Mouse (Mus musculus) forebrain, embryonic 10.5 days (tissue): ENCODE measurements around the gene Tmem59. TPM values are rescaled to one million over a fixed set of nuclear protein-coding genes. Genes with fewer than 3 reads are reported as not detected.
A peak's percentile ranks its signal among the peaks of the same experiment; 100 is the strongest.

ENCODE experiments used
- DNase-seq: peaks from one replicate; pipeline ENCODE4 v3.0.0-alpha.2; 2017; ENCODE audit warnings: low spot score; ENCODE audit errors: extremely low spot score
- H3K27ac ChIP-seq: fragments of 300-500 bp; sonication (generic); 2 replicates; pipeline ENCODE4 v1.5.1; 2016; ENCODE audit warnings: mild to moderate bottlenecking
- H3K27me3 ChIP-seq: fragments of 300-500 bp; sonication (generic); 2 replicates; pipeline ENCODE4 v1.6.1; 2016; ENCODE audit warnings: mild to moderate bottlenecking; ENCODE audit not compliant: poor library complexity, severe bottlenecking
- H3K36me3 ChIP-seq: fragments of 300-500 bp; sonication (generic); replicated peaks from 2 replicates; pipeline ENCODE4 v1.6.1; 2016; ENCODE audit warnings: mild to moderate bottlenecking, moderate library complexity
- H3K4me1 ChIP-seq: fragments of 300-500 bp; sonication (generic); 2 replicates; pipeline ENCODE4 v1.6.1; 2016
- H3K4me3 ChIP-seq: fragments of 300-500 bp; sonication (generic); 2 replicates; pipeline ENCODE4 v1.5.1; 2016; ENCODE audit warnings: mild to moderate bottlenecking, moderate library complexity
- H3K9me3 ChIP-seq: fragments of 300-500 bp; sonication (generic); 2 replicates; pipeline ENCODE4 v1.6.1; 2016; ENCODE audit warnings: mild to moderate bottlenecking, moderate library complexity
- WGBS: fragments of 180-500 bp; shearing (Covaris S2); methylation state at CpG from one replicate; pipeline ENCODE4 v1.1.7; 2016; 5-methylcytosine and 5-hydroxymethylcytosine counted together
- polyA plus RNA-seq: library from polyadenylated mRNA; unstranded; fragments of >200 nt; fragmentation: Nextera tagmentation; extraction: Ambion mirVana; gene quantifications from 2 replicates; pipeline ENCODE4 v1.2.1, GENCODE M21; 2016

The Tmem59 gene
- 244 and 249 TPM in 2 replicates for polyA plus RNA-seq

DNA sequence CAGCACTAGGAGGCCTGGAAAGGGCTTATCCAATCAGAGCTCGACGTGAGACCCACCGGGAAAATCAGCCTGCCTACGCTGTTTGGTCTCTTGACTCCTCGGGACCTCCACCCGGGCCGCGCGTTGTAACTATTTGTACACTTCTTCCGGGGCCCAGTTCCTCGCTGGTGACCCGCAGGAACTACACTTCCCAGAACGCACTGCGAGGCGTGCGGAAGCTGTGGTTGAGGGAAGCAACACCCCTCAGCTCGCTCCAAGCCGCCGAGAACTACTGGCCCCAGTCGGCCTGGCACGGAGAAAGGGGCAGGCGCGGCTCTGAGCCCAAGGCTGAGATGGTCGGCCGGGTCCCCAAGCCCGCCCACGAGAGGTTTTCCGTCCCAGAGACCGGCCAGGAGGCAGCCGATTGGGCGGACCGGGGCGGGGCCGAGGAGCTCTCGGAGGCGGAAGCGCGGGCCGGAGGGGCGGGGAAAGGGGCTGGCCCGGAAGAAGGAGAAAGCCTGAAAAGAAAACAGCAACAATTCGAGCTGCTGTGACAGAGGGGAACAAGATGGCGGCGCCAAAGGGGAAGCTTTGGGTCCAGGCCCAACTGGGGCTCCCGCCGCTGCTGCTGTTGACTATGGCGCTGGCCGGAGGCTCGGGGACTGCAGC is at the start of gene Tmem59:
Gene Tmem59 (plus strand): TSS at position 218 of the 648 bp plus-strand sequence.
- under 1% methylated on average over 49 of the region's 49 CpGs for WGBS
- H3K9me3 ChIP-seq, result no peaks in the 10 kb centered on the region

DNA sequence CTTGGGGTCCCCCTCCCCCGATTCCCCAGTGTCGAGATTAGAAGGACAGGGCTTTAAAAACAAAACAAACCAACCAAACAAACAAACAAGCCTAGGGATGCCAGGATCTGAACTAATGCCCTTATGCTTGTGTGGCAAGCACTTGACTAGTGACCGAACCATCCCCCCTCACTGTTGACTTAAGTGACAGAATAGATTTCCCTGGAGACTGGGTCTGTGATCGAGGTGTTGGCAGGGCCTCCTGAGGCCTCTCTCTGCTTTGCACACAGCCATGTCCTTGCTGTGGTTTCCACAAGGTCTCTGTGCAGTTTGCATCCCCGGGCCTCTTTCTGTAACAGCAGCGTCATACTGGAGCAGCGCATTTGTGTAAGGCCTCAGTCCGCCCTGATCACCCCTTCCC is 48.8 kb upstream of the Tmem59 start:
- Histone ChIP-seq H3K4me1 (peaks cover 62% of the 10 kb centered on the region), H3K4me3 (no peak overlapping the region), H3K27me3 (peaks cover 21% of the 10 kb centered on the region; the same call in 1 of the 2 replicates), H3K9me3 (no peaks in the 10 kb centered on the region), H3K36me3 (no peaks in the 10 kb centered on the region), H3K27ac (0 out of 2 replicates have a peak overlapping the region, but pooled peaks have one; percentile 41)
- DNase-seq, result no peak
- WGBS, result 79% methylated on average over 8 of the region's 8 CpGs

More for the DNA sequence above, at the start of gene Tmem59:
- Histone ChIP-seq H3K27ac (peak within 1 kb of the TSS; percentile 93), H3K27me3 (no peaks in the 10 kb centered on the region), H3K36me3 (peaks cover 31% of the 10 kb centered on the region), H3K4me1 (peaks cover 29% of the 10 kb centered on the region), H3K4me3 (peak within 1 kb of the TSS; percentile 91)
- peak; percentile 95 for DNase-seq

DNA sequence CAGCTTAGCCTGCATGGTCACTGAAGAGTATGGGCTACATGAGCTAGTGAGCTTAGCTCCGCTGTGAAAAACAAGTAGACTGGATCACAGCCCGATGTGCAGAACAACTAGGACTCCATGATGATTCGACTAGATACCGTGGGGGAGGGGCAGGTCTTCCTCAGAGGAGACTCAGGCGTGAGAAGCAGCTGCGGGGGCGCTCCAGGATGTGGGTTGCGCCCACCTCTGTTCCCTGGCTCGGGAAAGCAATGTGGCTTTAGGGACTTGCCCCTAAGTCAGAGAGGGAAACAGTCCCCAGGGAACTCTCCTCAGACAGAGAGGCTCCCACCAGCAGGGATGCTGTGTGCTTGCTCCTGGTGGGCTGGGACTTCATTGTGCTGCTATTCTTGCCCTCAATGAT is 47.7 kb upstream of the Tmem59 start:
- Histone ChIP-seq H3K9me3 (no peaks in the 10 kb centered on the region), H3K27me3 (peaks cover 19% of the 10 kb centered on the region; the same call in 1 of the 2 replicates), H3K36me3 (no peaks in the 10 kb centered on the region), H3K27ac (peak overlapping the region; percentile 66), H3K4me1 (peaks cover 58% of the 10 kb centered on the region), H3K4me3 (no peak overlapping the region)
- 20% methylated on average over 9 of the region's 9 CpGs for WGBS
- DNase-seq, result no peak

DNA sequence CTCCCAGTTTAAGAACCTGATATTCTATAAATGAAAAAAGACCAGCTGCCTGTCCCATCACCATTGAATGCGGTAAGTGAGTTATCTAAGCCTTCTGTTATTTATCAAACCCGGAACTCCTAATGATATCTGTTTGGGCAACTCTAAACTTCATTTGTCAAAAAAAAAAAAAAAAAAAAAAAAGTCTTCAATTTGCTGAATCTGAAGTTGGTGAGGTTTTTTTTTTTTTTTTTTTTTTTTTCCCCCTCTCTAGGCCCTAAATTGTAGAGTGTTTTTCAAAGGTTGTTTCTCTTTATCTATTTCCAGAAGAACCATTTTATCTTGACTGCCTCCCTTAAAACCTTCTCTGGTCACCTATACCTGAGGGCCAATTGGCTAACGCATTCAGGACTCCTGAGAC is 43.3 kb upstream of the Tmem59 start:
- Histone ChIP-seq H3K27me3 (peaks cover 25% of the 10 kb centered on the region), H3K4me3 (no peak overlapping the region), H3K27ac (no peak overlapping the region), H3K4me1 (peaks cover 61% of the 10 kb centered on the region), H3K36me3 (peaks cover 8% of the 10 kb centered on the region; the same call in 1 of the 2 replicates), H3K9me3 (no peaks in the 10 kb centered on the region)
- no peak for DNase-seq
- 92% methylated on average over 3 of the region's 3 CpGs for WGBS

DNA sequence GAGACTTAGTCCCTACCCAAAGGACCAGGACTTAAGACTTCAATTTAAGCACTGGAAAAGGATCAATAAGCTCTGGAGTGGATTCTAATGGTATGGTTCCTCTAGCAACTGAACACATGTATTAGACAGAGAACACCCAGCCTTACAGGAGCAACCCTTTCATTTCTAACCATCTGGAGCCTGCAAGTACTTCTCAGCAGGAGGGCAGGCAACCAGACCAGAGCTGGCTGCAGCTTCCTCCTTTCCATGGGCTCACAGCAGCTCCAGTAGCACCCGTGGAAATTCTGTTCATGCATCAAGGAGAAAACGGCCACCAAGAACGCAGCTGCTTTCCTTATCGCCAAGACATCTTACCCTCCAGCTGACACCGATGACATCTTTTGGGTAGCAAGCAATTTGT is 42.5 kb upstream of the Tmem59 start:
- Histone ChIP-seq H3K4me3 (no peak overlapping the region), H3K27ac (no peak overlapping the region), H3K36me3 (peaks cover 8% of the 10 kb centered on the region), H3K27me3 (peaks cover 25% of the 10 kb centered on the region), H3K4me1 (peaks cover 61% of the 10 kb centered on the region), H3K9me3 (no peaks in the 10 kb centered on the region)
- no peak for DNase-seq
- WGBS, result 85% methylated on average over 5 of the region's 5 CpGs

DNA sequence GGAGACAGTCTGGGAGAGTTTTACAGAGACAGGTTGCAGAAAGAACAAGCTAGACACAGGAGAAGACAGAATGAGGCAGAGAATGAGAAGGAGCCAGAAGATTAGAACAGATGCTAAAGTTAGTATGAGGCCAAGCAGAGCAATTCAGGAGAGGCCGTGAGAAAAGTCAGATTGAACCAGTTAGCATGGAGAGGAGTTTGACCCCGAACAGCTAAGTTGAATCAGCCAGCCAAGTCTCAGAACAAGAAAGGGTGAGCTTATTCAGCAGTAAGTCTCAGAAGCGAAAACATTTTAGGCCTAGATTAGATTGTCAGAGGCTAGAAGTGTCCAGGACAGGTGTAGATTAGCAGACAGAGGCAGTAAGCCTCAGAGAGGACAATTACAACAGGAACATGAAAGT is 41.7 kb upstream of the Tmem59 start:
- WGBS, result 57% methylated on average over 3 of the region's 3 CpGs
- Histone ChIP-seq H3K27me3 (peaks cover 25% of the 10 kb centered on the region), H3K4me3 (no peak overlapping the region), H3K4me1 (peaks cover 65% of the 10 kb centered on the region), H3K27ac (0 out of 2 replicates have a peak overlapping the region, but pooled peaks have one; percentile 26), H3K9me3 (no peaks in the 10 kb centered on the region), H3K36me3 (peaks cover 8% of the 10 kb centered on the region)
- DNase-seq, result no peak

DNA sequence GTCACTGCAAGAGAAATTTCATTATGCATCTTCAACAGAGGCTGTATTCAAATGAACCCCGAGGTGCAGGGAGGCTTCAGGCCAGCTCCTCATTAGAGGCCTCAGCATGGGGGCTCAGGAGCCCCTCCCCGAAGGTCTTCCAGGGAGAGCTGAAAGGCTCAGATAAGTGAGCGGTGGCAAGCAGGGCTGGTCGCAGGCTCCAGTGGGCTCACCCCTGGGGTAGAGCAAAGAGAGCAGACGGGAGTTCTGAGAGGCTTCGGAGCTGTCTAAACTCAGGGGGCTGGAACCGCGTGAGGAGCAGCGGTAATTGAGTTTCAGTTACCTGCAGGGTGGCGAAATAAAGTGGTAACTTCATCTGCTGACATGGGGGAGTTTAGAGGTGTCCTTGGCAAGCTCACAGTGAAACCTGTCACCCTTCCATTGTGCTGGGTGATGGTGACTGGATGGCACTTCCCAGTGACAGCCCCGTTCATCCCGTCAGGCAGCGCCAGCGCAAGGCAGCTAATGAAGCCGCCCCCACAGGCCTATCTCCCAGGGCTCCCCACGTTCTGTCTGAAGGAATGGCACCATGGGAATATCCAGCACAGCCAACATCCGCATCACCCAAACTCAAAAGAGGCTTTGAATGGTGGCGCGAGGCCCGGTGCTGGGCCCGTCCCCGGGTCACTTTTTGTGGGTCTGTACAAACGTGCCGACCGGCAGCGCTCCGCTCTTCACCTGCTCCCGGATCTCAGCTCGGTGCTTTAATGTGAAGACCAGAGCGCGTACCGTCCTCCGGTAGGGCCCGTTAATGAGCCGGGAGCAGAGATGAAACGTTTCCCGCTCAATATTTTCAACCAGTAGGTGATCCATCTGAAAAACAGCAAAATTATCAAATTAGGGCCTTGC is 39.0 kb upstream of the Tmem59 start:
- 25% methylated on average over 37 of the region's 37 CpGs for WGBS
- peaks cover 22% of the 10 kb centered on the region for H3K36me3 ChIP-seq
- DNase-seq, result peak; percentile 37

DNA sequence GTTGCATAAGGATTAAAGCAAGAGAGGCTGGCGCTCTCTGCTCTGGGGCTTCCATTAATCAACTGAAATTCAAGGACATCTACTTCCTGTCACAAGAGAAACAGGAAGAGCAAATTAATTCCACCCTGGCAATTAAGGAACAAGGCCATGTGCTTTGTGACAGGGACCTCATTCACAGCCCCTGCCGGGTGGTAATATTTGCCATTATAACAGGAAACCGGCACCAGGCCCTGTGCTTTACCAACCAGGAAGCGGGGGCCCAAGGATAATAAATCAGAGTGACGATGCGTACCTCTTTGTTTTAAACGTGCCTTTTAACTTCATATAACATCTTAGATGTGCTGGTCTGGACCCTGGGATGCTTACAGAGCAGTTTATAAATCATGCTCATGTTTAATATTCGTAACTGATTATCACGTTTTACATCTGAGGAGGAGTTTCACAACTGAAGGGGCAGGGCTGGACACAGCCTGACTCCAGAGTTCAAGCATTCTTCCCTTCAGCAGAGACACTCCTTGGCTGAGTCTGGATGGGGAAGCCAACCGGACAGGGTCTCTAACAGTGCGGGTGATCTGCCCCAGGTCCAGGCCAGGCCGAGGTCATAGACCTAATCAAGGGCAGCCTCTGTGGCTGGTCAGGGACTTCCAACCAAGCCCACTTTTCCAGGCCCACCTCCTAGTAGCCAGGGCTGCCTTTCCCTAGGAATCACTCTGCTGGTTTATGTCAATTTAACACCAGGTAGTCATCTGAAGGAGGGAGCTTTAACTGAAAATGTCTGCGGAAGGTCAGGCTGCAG is 38.2 kb upstream of the Tmem59 start:
- Histone ChIP-seq H3K27ac (peak overlapping the region; percentile 73), H3K4me3 (no peak overlapping the region), H3K36me3 (peaks cover 22% of the 10 kb centered on the region), H3K4me1 (peaks cover 87% of the 10 kb centered on the region), H3K27me3 (peaks cover 25% of the 10 kb centered on the region), H3K9me3 (no peaks in the 10 kb centered on the region)
- WGBS, result 53% methylated on average over 13 of the region's 13 CpGs
- no peak for DNase-seq

More for the DNA sequence above, 39.0 kb upstream of the Tmem59 start:
- peak overlapping the region; percentile 14 for H3K4me3 ChIP-seq
- H3K27me3 ChIP-seq, result peaks cover 25% of the 10 kb centered on the region
- H3K4me1 ChIP-seq, result peaks cover 79% of the 10 kb centered on the region
- H3K9me3 ChIP-seq, result no peaks in the 10 kb centered on the region
- H3K27ac ChIP-seq, result peak overlapping the region; percentile 73

DNA sequence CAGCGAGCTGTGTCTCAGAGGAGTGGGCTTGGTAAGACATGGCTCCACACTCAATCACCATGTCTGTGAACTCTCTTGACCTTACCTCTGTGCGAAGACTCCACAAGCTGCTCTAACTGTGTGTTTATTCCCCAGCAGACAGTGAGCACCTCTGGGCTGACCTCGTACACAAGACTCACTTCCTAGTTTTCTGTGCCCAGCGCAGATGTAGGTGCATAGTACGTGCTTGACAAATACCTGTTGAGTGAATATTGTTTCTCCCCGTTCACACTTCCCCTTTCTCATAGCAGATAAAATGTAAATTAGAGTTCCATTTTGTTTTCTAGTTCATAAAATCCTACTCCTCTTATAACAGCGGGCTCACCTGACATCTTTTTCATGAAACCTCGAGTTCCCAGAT is 34.7 kb upstream of the Tmem59 start:
- no peaks in the 10 kb centered on the region for H3K9me3 ChIP-seq
- peaks cover 10% of the 10 kb centered on the region for H3K27me3 ChIP-seq
- WGBS, result 93% methylated on average over 8 of the region's 8 CpGs
- H3K36me3 ChIP-seq, result peaks cover 42% of the 10 kb centered on the region
- no peak overlapping the region for H3K27ac ChIP-seq
- DNase-seq, result no peak
- peaks cover 53% of the 10 kb centered on the region for H3K4me1 ChIP-seq
- H3K4me3 ChIP-seq, result no peak overlapping the region

DNA sequence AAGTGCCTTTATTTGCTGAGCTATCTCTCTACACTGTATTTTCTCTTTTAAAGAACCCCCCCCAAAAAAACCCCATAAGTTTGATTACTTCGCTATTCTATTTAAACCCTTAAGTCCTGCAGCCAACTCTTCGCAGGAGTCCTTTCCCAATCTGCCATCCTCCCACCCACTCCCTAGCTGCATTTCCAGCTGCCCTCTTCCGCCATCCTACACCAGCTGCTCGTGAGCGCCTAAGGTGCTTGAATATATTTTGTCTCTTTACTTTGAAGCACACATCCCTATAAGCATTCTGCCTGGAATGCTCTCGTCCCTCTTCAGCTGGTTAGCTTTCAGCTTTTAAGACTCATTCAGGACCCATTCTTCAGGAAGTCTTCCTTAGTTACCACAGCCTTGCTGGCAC is 27.2 kb upstream of the Tmem59 start:
- Histone ChIP-seq H3K36me3 (peaks cover 31% of the 10 kb centered on the region), H3K4me1 (no peaks in the 10 kb centered on the region), H3K27me3 (no peaks in the 10 kb centered on the region), H3K9me3 (no peaks in the 10 kb centered on the region), H3K4me3 (no peak overlapping the region), H3K27ac (no peak overlapping the region)
- 91% methylated on average over 6 of the region's 6 CpGs for WGBS
- no peak for DNase-seq

DNA sequence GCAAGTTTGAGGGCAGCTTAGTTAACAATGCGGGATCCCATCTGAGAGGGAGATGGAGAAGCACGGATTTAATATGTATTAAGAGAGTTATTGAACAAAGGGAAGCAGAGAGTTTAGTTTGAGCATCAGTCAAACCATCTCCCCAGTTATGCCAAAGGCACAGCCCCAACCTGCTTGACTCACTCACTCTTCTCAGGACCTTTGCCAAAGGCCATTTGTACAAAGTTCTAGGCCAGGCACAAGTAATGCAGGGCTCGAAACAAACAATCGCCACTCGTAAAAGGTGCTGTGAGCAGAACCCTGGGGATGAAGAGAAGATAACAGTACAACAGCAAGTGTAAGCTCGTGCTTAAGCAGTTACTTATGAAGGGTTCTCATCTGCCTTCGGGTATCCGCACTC is 25.6 kb upstream of the Tmem59 start:
- Histone ChIP-seq H3K9me3 (no peaks in the 10 kb centered on the region), H3K36me3 (peaks cover 29% of the 10 kb centered on the region), H3K27ac (no peak overlapping the region), H3K27me3 (no peaks in the 10 kb centered on the region), H3K4me1 (no peaks in the 10 kb centered on the region), H3K4me3 (no peak overlapping the region)
- WGBS, result 92% methylated on average over 8 of the region's 8 CpGs
- DNase-seq, result no peak

DNA sequence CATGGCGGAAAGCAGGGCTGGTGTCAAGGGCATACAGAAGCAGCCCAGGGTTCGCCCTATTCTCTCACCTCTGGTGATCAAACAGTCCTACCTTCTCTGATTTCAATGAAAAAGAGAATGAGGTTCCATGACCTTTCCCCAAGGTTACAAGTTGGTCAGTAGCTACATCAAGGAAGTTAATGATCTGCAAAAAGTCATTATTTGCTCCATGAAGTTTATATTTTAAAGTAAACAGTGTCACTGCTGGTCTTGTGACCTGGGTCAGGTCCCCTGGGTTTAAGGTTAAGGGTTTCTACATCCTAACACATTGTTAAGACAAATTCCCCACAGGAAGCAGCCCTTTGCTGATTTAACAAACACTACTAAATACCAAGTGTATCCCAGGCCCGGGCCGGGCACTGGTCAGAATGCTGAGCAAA is 21.2 kb upstream of the Tmem59 start:
- no peak overlapping the region for H3K27ac ChIP-seq
- no peaks in the 10 kb centered on the region for H3K27me3 ChIP-seq
- no peaks in the 10 kb centered on the region for H3K9me3 ChIP-seq
- H3K4me1 ChIP-seq, result no peaks in the 10 kb centered on the region
- no peak for DNase-seq
- no peak overlapping the region for H3K4me3 ChIP-seq
- peaks cover 60% of the 10 kb centered on the region for H3K36me3 ChIP-seq
- 94% methylated on average over 4 of the region's 4 CpGs for WGBS
